Mouse (Mus musculus) right cerebral cortex, postnatal 25 days (tissue): ENCODE data around the gene Dohh.

ENCODE experiments used
- DNase-seq: peaks from one replicate; pipeline ENCODE4 v3.0.0; 2022

Dohh gene

GRCm38 (mm10) chr10:81432169-81432867 is 48.1 kb downstream of the Dohh start:
- no peak for DNase-seq

GRCm38 (mm10) chr10:81432868-81433262 is 48.6 kb downstream of the Dohh start:
- DNase-seq, result peak; percentile 92

GRCm38 (mm10) chr10:81433541-81434289 is 49.5 kb downstream of the Dohh start:
- peak; percentile 7 for DNase-seq

- DNase-seq, result peak; percentile 3
Observed at GRCm38 (mm10) chr10:81434361-81435263, 50.4 kb downstream of the Dohh start.

GRCm38 (mm10) chr10:81435436-81435835 is 51.2 kb downstream of the Dohh start:
- peak; percentile 58 for DNase-seq
